Mouse (Mus musculus) gastrocnemius, adult 8-10 months (tissue): ENCODE results near the gene Ccdc163. TPM values are rescaled to one million over a fixed set of nuclear protein-coding genes. Genes with fewer than 3 reads are reported as not detected.
A peak's percentile ranks its signal among the peaks of the same experiment; 100 is the strongest.

Experiments
- DNase-seq, 2 experiments: peaks; one replicate each; pipeline ENCODE4 v3.0.0; 2022; ENCODE audit warnings: low spot score in 2 of 2
- total RNA-seq, 4 experiments: library from RNA; stranded (reverse); gene quantifications; 2 replicates each; pipeline ENCODE4 v1.2.4; 2022

Ccdc163 gene
- total RNA-seq, 4 experiments from 2014 or later = 1.2 to 2.2 (median 1.7) TPM

- no peak for DNase-seq
These were observed 68.1 kb downstream of the Ccdc163 start for GRCm38 (mm10) chr4:116776391-116776790.

GRCm38 (mm10) chr4:116777079-116777478 lies 68.8 kb downstream of the Ccdc163 start:
- no peak for DNase-seq

- no peak for DNase-seq
These were observed 72.2 kb downstream of the Ccdc163 start for GRCm38 (mm10) chr4:116780541-116780940.

- no peak for DNase-seq
These were observed 73.1 kb downstream of the Ccdc163 start for GRCm38 (mm10) chr4:116781366-116781765.

GRCm38 (mm10) chr4:116782171-116782570 lies 73.9 kb downstream of the Ccdc163 start:
- no peak for DNase-seq

GRCm38 (mm10) chr4:116786587-116786986 lies 78.3 kb downstream of the Ccdc163 start:
- no peak for DNase-seq

- no peak for DNase-seq
These were observed 79.9 kb downstream of the Ccdc163 start for GRCm38 (mm10) chr4:116787985-116788760.

- DNase-seq = peak; percentile 65 to 71
These were observed 80.6 kb downstream of the Ccdc163 start for GRCm38 (mm10) chr4:116788956-116789355.

GRCm38 (mm10) chr4:116792453-116792852 lies 84.1 kb downstream of the Ccdc163 start:
- no peak for DNase-seq

- DNase-seq = no peak
These were observed 86.0 kb downstream of the Ccdc163 start for GRCm38 (mm10) chr4:116794273-116794672.

GRCm38 (mm10) chr4:116796442-116797110 lies 88.3 kb downstream of the Ccdc163 start:
- no peak for DNase-seq

- no peak for DNase-seq
These were observed 91.6 kb downstream of the Ccdc163 start for GRCm38 (mm10) chr4:116799901-116800300.

Other genes with a start within 250 kb of the Ccdc163 start
- gene Mast2, start 244.3 kb upstream of the Ccdc163 start, total RNA-seq = 10 to 100 TPM; 76.6 to 98.8 (median 77.1) TPM
- gene Ipp, start 201.0 kb upstream of the Ccdc163 start, total RNA-seq = 10 to 100 TPM; 20.1 to 23.7 (median 21.7) TPM
- gene Tmem69, start 152.6 kb upstream of the Ccdc163 start, total RNA-seq = 10 to 100 TPM; 16.7 to 18.7 (median 18.4) TPM
- 10 to 100 TPM; 36.3 to 45.8 (median 37.0) TPM for gene Gpbp1l1, start 150.9 kb upstream of the Ccdc163 start, total RNA-seq
- gene Ccdc17, start 111.9 kb upstream of the Ccdc163 start, total RNA-seq = 1 to 10 TPM; 1.1 to 2.4 (median 1.3) TPM
- 10 to 100 TPM in 2 of 4 experiments, 1 to 10 TPM in 2; 7.8 to 13.0 (median 9.5) TPM for gene Nasp, start 80.6 kb upstream of the Ccdc163 start, total RNA-seq
- gene Akr1a1, start 56.8 kb upstream of the Ccdc163 start, total RNA-seq = 100 to 1,000 TPM; 187 to 206 (median 199) TPM
- gene Prdx1, start 23.0 kb upstream of the Ccdc163 start, total RNA-seq = 100 to 1,000 TPM; 247 to 330 (median 264) TPM
- 10 to 100 TPM; 30.4 to 34.6 (median 33.3) TPM for gene Mmachc, start 103 bp upstream of the Ccdc163 start, total RNA-seq
- gene Tesk2, start 12.4 kb downstream of the Ccdc163 start, total RNA-seq = 1 to 10 TPM; 1.6 to 1.9 (median 1.7) TPM
- 1 to 10 TPM; 4.1 to 6.1 (median 4.5) TPM for gene Toe1, start 99.1 kb downstream of the Ccdc163 start, total RNA-seq
- 1 to 10 TPM in 1 of 4 experiments, under 1 TPM in 3; 0.58 to 1.1 (median 0.87) TPM for gene Mutyh, start 99.2 kb downstream of the Ccdc163 start, total RNA-seq
- 1 to 10 TPM in 3 of 4 experiments, under 1 TPM in 1; 0.78 to 1.8 (median 1.3) TPM for gene Hpdl, start 113.2 kb downstream of the Ccdc163 start, total RNA-seq
- gene Zswim5, start 168.9 kb downstream of the Ccdc163 start, total RNA-seq = under 1 TPM; 0.05 to 0.17 (median 0.07) TPM